Mouse (Mus musculus) lung, postnatal 36 days (tissue): ENCODE results near the gene Heca.

Experiments used
- DNase-seq: peaks from one replicate; pipeline ENCODE4 v3.0.0; 2022; ENCODE audit warnings: mixed read lengths

Gene Heca

DNA sequence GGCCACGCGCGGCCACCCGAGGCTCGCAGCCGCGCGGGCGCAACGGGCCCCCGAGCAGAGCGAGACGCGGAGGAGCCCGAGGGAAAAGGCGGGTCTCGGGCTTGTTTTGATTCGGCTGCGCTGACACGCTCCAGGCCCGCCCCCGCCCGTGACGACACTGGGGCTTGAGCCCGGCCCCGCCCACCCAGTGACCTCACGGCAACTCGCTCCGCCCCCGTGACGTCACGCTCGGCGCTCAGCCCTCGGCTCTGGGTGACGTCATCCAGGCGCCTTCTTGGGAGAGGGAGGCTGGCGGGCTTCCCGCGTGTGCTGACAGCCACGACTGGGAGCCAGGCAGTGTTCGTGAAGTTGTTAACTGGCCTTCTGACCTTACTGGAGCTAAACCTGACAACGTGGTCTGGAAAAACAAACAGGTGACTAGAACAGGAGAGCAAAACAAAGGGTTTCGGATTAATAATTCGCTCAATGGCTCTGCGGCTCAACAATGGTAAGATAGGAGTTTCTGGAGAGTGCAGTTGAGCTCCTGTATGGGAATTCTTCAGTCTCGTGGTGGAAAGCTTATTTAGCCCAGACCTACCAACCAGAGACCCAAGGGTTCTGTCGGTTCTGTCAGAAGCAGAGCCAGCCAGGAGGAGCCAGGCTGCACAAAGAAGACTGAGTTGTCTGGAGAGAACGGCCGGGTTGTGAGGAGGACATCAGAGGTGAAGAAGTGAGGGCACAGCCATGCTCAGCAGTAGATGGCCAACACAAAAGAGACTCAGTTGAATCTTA lies at the start of gene Heca:
Heca (minus strand) TSS at position 108 of the 771 bp plus-strand sequence.
- DNase-seq = peak; percentile 94

DNA sequence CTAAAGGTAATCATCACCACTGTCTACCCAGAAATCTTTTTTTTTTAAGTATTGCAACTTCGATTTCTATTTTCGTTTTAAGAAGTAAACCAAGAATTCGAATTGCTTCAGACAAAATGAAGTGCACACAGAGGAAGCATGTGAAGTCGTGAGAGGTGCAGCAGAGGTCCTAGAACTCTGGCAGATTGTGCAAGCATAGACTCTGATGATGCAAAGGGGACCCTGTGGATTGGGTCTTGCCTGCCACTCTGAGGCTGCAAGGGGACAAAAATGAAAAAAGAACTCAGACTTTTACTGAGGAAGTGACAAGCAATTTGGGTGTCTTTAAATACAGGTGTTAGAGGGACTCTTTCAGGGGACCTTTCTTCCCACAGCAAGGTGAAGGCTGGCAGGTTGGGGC lies 42.7 kb upstream of the Heca start:
- DNase-seq = no peak

- DNase-seq = no peak
These were observed 41.3 kb upstream of the Heca start for GRCm38 (mm10) chr10:17989136-17989535.

DNA sequence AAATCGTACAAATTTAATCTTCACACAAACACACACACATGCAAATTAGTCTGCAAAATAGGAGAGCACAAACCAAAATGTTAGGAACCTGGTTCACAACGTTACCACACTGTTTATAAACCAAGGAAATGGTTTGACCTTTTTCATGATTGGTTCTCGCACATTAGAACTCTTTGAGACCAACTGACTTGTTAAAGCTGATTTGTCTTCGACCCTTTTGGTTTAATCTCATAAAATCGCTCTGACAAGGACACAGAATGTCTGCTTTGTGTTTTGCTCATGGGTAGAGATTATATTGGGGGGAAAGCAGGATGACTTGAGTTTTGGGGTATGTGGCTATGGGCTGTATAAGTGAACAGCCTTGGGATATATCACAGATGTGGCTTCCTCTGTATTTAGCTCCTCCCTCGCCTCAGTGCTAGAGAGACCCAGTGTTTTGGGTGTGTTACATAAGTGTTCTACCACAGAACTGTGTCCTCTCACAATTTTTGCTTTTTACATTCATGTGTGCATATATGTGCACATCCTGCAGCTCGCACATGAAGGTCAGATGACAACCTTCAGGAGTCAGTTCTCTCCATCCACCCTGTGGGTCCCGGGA lies 40.1 kb upstream of the Heca start:
- DNase-seq = no peak

DNA sequence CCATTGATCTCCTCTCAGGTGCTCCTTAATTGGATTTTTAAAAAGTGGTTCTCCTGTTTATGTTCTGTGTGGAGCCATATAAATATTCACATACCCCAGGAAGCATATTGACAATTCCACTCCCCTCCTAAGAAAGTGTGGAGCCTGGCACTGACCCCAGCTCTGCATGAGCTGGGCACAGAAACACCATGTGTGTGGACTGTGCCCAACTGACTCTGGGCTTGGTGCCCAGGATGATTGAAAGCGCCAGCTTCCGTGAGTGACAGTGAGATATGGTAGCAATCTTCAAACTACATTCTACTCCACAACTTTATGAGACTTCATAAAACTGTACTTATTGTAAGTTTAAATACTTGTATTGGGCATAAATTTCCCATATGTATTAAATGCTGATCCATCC lies 35.4 kb upstream of the Heca start:
- no peak for DNase-seq

GRCm38 (mm10) chr10:17966090-17966489 lies 18.2 kb upstream of the Heca start:
- no peak for DNase-seq

GRCm38 (mm10) chr10:17950761-17951160 lies 2.9 kb upstream of the Heca start:
- DNase-seq = no peak

GRCm38 (mm10) chr10:17947175-17947906 lies 526 bp downstream of the Heca start:
- peak; percentile 84 for DNase-seq

- DNase-seq = peak; percentile 23
These were observed 1.1 kb downstream of the Heca start for GRCm38 (mm10) chr10:17946799-17947174.

DNA sequence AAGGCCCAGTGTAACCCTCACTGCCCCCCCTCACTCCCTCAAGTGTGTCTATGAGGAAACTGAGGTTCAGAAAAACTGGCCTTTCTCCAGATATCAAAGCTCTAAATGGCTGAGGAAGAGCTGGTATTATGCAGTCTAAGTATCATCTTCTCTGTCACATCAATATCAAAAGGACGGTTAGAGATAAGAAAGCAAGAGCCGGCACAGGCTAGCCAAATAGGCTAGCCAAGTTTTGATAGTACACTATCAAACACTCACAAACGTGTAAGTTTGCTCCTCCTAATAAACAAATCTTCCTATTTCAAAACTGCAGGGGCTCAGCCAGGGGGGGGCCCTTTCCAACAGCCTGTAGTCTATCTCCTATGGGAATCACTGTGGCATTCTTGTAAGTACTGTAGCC lies 1.8 kb downstream of the Heca start:
- DNase-seq = no peak

DNA sequence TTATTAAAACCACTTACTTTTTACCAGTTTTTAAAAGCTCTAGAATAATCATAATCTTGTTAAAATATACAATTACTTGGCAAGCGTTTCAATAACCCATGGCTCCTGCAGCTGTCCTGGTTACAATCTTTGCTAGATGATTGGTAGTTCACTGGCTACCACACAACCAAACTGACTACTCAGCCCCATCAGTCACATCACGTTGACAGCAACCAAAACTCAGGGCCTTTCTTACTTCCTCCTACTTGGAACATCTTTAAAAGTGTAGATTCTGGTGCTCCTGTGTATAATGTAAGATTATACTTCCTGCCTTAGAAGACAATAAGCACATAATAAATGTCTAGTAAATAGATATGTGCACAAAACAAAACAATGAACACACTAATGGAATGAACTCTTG lies 14.2 kb downstream of the Heca start:
- no peak for DNase-seq

GRCm38 (mm10) chr10:17932131-17932530 lies 15.7 kb downstream of the Heca start:
- peak; percentile 30 for DNase-seq

DNA sequence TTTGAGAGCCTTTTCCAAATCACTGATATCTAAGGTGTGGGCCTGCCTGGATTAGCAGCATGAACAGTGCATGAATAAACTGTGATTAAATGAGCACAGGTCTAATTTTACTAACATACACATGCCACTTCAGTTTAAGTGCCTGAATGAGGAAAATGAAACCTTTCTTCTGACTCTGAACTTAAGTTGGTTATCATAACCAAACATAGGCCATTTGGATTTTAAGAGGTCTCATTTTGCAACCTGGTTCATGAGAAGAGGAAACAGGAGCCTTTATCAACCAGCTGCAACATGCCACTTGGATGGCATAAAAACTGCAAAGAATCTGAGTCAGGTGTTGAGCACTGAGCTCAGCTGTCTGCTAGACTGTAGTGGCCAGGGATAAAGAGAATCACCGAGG lies 16.7 kb downstream of the Heca start:
- DNase-seq = peak; percentile 22

- peak; percentile 58 for DNase-seq
These were observed 17.3 kb downstream of the Heca start for GRCm38 (mm10) chr10:17930445-17931083.

DNA sequence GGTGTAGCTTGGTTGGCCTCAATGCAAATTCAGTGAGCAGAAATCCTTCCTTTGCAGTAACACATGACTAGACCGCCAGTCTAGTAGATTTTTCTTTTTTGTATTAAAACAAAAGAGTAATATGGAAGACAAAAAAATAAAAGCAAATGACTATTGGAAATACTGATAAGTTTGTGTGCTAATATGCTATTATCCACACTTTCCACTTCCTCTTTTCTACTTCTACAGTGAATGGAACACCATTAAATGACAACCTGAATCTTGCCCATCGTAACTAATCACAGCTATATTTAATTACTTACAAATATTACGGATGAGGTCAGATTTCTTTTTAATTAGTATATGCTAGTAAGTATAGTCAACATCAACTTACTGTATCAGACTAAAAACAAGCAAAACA lies 22.7 kb downstream of the Heca start:
- DNase-seq = no peak

DNA sequence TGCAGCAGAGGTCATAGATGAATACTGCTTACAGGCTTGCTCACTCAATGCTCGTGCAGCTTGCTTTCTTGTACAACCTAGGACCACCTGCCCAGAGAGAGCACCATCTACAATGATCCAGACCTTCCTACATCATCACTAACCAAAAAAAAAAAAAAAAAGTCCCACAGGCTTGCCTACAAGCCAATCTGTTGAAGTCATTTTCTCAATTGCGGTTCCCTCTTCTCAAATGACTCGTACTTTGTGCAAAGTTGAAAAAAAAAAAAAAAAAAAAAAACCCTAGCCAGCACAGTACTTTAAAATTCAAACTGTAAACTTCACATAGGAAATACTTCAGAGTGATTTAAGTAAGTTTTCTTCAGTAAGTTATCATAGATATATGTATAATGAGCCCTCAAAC lies 23.7 kb downstream of the Heca start:
- no peak for DNase-seq

- no peak for DNase-seq
These were observed 26.5 kb downstream of the Heca start for GRCm38 (mm10) chr10:17921381-17921780.

DNA sequence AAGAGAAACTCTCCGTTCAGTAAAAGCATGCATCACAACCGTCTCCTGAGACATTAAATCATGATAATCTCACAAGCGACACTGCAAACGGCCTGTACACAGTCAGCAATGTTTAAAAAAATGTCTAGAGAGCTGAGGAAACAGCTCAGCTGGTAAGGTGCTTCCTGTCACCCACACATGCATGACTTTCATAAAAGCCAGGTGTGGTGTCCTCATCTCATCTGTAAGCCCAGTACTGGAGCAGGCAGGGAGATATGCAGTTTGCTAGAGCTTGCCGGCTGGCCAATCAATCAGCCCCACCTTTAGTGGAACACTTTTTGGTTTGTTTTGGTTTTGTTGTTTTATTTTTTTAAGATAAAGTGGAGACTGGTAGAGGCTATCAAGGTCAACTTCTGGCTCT lies 27.9 kb downstream of the Heca start:
- DNase-seq = no peak

- DNase-seq = peak; percentile 71
These were observed 28.8 kb downstream of the Heca start for GRCm38 (mm10) chr10:17919032-17919431.

DNA sequence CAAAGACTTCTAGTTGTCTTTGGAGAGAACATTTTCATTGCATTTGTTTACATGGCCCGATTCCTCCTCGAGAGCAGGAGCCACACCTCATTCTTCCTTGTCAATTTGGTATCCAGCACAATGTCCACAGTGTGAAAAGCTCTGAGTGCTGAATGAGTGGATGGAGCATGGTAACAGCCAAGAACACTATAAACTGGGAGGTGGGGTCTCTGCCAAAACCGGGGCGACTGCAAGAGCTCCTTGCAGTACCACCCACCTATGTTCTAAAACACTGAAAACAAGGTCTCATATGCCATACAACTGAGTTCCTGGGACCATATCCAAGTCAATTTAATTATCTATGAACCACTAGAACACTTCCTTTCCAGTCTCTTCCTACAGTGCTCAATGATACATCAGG lies 39.1 kb downstream of the Heca start:
- peak; percentile 18 for DNase-seq

- DNase-seq = peak; percentile 46
These were observed 41.5 kb downstream of the Heca start for GRCm38 (mm10) chr10:17906405-17906804.

DNA sequence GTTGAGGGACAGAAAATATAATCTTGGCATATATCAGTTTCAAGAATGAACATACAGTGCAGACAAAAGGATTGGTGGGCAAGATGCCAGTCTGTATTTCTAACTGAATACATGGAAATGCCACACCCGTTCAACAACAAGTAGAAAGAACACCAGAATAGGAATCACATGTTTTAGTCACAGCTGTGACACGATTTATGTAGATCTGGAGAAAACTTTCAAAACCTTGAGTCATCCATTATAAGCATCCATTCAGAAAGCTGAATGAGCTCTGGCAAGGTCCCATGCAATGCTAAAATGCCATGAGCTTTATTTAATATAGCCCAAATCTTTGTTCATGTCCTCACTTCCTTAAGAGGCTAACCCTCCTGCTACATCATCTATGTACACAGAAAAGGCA lies 44.4 kb downstream of the Heca start:
- no peak for DNase-seq

DNA sequence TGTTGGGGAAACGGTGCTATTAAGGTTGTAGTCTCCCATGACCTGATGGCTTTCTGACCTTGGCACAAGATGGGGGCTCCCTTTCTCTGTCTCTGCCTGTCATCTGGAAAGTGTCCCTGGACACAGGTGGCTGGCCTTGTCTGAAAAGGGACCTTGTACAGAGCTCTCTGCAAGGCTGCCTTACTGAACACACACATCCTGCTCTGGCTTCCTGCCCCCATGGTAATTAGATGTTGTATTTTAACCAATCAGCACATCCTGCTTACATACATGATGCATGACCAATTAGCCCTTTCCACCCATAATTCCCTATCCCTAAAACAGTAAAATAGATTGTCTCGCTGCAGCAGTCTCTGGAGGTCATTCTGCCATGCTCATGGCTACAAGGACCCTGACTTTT lies 67.1 kb downstream of the Heca start:
- no peak for DNase-seq

DNA sequence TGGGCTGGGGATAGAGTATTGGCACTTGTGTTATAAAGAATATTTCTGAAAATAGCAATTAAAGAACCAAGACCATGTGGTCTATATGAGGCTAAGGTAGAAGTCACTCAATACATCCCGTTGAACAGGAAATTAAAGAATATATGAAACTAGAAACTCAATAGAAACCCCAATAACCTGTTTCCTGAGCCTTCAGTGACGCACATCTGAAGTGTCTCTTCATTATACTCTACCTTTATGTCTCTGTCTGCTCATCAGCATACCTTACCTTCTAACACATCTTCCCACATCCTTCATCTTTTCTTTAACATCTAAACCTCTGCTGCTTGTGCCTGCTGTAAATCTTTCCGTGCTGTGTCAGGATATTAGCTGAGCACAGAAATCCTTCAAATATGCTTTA lies 67.8 kb downstream of the Heca start:
- DNase-seq = no peak
